Mouse (Mus musculus) C2C12 (cell line): ENCODE measurements around the gene Ap1b1.

Experiments used
- CEBPB ChIP-seq: IDR thresholded peaks from one replicate; pipeline ENCODE4 v1.6.1; 2011; ENCODE audit warnings: low read depth, mild to moderate bottlenecking, control low read depth, moderate library complexity
- CTCF ChIP-seq: IDR thresholded peaks from one replicate; pipeline ENCODE4 v1.5.1; 2011; ENCODE audit not compliant: control insufficient read depth, insufficient read depth, insufficient read length
- FOSL1 ChIP-seq: IDR thresholded peaks from one replicate; pipeline ENCODE4 v1.8.0; 2011; ENCODE audit warnings: mild to moderate bottlenecking, low read length; ENCODE audit not compliant: poor library complexity, insufficient read depth, severe bottlenecking
- MAX ChIP-seq: IDR thresholded peaks from one replicate; pipeline ENCODE4 v1.6.1; 2011; ENCODE audit warnings: mild to moderate bottlenecking, control low read depth
- MYOD1 ChIP-seq: IDR thresholded peaks from one replicate; pipeline ENCODE4 v1.6.1; 2011; ENCODE audit warnings: low read depth; ENCODE audit not compliant: control insufficient read depth, insufficient read length
- MYOG ChIP-seq: IDR thresholded peaks from one replicate; pipeline ENCODE4 v1.6.1; 2011; ENCODE audit not compliant: control insufficient read depth, insufficient read length; ENCODE audit errors: extremely low read depth
- USF1 ChIP-seq: IDR thresholded peaks from one replicate; pipeline ENCODE4 v1.6.1; 2011; ENCODE audit warnings: low read depth, mild to moderate bottlenecking, control low read depth, moderate library complexity

DNA sequence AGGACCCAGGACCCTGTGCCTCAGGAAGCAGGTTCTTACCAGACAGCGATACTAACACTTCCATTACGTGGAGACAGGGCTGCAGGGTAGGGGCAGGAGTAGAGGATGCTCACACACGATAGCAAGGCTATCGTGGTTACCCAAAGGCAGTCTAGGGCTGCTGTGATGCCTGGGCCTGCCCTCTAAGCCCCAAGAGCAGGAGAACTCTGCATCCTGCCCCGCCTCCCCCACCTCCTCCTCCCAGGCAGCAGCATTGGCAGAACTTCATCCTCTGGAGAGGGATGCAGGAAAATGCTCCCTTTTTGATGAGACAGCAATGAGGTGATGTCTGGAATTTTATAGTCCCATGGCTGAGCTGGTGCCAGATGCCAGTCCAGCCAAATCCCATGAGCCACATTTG lies 19.7 kb upstream of the Ap1b1 start:
- no peak for TF ChIP-seq CTCF
- TF ChIP-seq MAX: no peak
- no peak for TF ChIP-seq MYOG
- TF ChIP-seq CEBPB: no peak
- no peak for TF ChIP-seq USF1
- TF ChIP-seq MYOD1: no peak
- TF ChIP-seq FOSL1: no peak
